Comparison of ENCODE assay signal across 28 mouse cellular contexts in the genomic region with DNA sequence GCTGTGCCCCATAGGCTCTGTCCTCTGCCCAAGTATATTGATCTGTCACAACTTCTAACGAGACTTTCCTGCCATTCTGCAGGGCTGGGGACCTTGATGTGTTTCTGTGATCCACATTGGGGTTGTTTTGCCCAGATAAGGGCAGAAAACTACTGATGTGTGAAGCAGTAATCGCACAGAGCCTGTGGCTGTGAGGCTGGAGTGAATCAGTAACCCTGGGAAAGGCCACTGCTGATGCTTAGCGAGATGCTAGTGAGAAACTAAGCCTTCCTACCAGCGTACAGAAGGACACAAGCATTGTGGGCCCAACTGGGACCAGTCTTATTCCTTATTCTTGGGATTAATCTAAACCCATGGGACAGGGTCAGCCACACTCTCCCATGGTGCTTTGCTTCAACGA. TPM values are rescaled to one million over a fixed set of nuclear protein-coding genes. Genes with fewer than 3 reads are reported as not detected.
DNase-seq lines count a peak whose midpoint lies in the region; ATAC-seq and TF ChIP-seq lines count a peak whose summit lies in the region.
"Had no signal": no experiment of that assay in that cellular context is flagged by ENCODE, and none has a peak within 500 bp of the region (broad histone marks: within the 10 kb centered on the region; RNA-seq: fewer than 3 reads in every experiment).

No protein-coding gene starts in this region.

- H3K9ac ChIP-seq in lung, postnatal 0 days (replicated peaks; ENCODE audit: low read depth): no peak overlapping the region
- H3K9ac ChIP-seq: embryonic facial prominence, embryonic 13.5 days; forebrain, embryonic 12.5 days; hindbrain, embryonic 15.5 days; intestine, embryonic 15.5 days; liver, postnatal 0 days had no signal

- 65% methylated on average over 5 of the region's 5 CpGs for WGBS in lung, postnatal 0 days

- no peaks in the 10 kb centered on the region for H3K36me3 ChIP-seq in lung, postnatal 0 days (ENCODE audit: insufficient read depth, low read length)
- H3K36me3 ChIP-seq: embryonic facial prominence, embryonic 13.5 days; forebrain, embryonic 12.5 days; G1E; hindbrain, embryonic 15.5 days; intestine, embryonic 15.5 days had no signal

- no peak for ATAC-seq in lung, postnatal 0 days
- ATAC-seq: intestine, embryonic 15.5 days; liver, postnatal 0 days had no signal

- H3K9me3 ChIP-seq in lung, postnatal 0 days (ENCODE audit: low read length): no peaks in the 10 kb centered on the region
- H3K9me3 ChIP-seq: embryonic facial prominence, embryonic 13.5 days; forebrain, embryonic 12.5 days; G1E; hindbrain, embryonic 15.5 days; intestine, embryonic 15.5 days had no signal

- peak overlapping the region; percentile 78 for H3K27ac ChIP-seq in lung, postnatal 0 days (ENCODE audit: low read length)
- H3K27ac ChIP-seq: embryonic facial prominence, embryonic 13.5 days; forebrain, embryonic 12.5 days; gastrocnemius, adult 2 months; hindbrain, embryonic 15.5 days; intestine, embryonic 15.5 days had no signal

- no peak for TF ChIP-seq EP300 in lung, postnatal 0 days (IDR thresholded peaks at IDR 0.05)

- no peak for DNase-seq in lung, postnatal 0 days (ENCODE audit: low spot score)
- no peak for DNase-seq in lung, postnatal 10 days
- DNase-seq in kidney, adult 9 months: peak; percentile 63
- peak; percentile 50 for DNase-seq in kidney, postnatal 14 days
- no peak for DNase-seq in cerebellum, postnatal 36 days
- DNase-seq in adrenal gland, adult (ENCODE audit: inconsistent age in 2 of 2, low spot score in 1 of 2): no peak
- no peak for DNase-seq in adrenal gland, postnatal 10 days
- DNase-seq: adrenal gland, adult 8-10 months; B cell, adult 2 months; cerebellum, adult 18-20 months; cerebellum, postnatal 25 days; embryo, embryonic 11 days; gastrocnemius, adult 2 months; liver, postnatal 0 days; right cerebral cortex, postnatal 4 days; thymus, postnatal 4 days had no signal

- no peak overlapping the region for H3K4me2 ChIP-seq in lung, postnatal 0 days (replicated peaks; ENCODE audit: low read depth, low read length)
- H3K4me2 ChIP-seq: embryonic facial prominence, embryonic 13.5 days; forebrain, embryonic 12.5 days; heart, embryonic 11.5 days; hindbrain, embryonic 15.5 days; intestine, embryonic 15.5 days; liver, embryonic 11.5 days; midbrain, embryonic 11.5 days had no signal

- H3K27me3 ChIP-seq in lung, postnatal 0 days (replicated peaks; ENCODE audit: insufficient read depth, low read length): peaks cover 10% of the 10 kb centered on the region; the same call in 1 of the 2 replicates

- H3K4me3 ChIP-seq in lung, postnatal 0 days (ENCODE audit: low read depth, low read length): no peak overlapping the region
- H3K4me3 ChIP-seq: embryonic facial prominence, embryonic 13.5 days; erythroblast, embryonic 14.5 days; forebrain, embryonic 12.5 days; gastrocnemius, adult 2 months; hindbrain, embryonic 15.5 days; intestine, embryonic 15.5 days had no signal

- TF ChIP-seq CTCF in lung, postnatal 0 days (IDR thresholded peaks at IDR 0.05): no peak

- H3K4me1 ChIP-seq in lung, postnatal 0 days (ENCODE audit: insufficient read depth, low read depth, low read length): peaks cover 9% of the 10 kb centered on the region; the same call in 1 of the 2 replicates

RNA-seq across cellular contexts. Expression of a gene that starts 4.9 kb away (rescaled TPM):
- 49.5 and 49.8 TPM in 2 replicates for polyA plus RNA-seq in lung, postnatal 0 days (2015; fragmentation: Nextera tagmentation; extraction: Ambion mirVana)
- total RNA-seq in adrenal gland, postnatal 10 days (2021): 1 to 10 TPM; 5.8 to 7.0 TPM
- total RNA-seq: CH12.LX; G1E; hematopoietic stem cell, adult 5-6 weeks; megakaryocyte progenitor cell, adult 5-6 weeks had no signal
- polyA plus RNA-seq: erythroblast, embryonic 14.5 days; G1E had no signal

Comparison
In these comparisons a context has a peak if more than half of its experiments do, and no peak if none do; other contexts are left out.
1. DNase-seq: peak in kidney, adult 9 months (single experiment) and kidney, postnatal 14 days (single experiment); none in lung, postnatal 0 days (single experiment), lung, postnatal 10 days (single experiment), cerebellum, postnatal 36 days (0 of 2), adrenal gland, adult (0 of 2) and adrenal gland, postnatal 10 days (single experiment).